Mouse (Mus musculus): Measurements from ENCODE around the gene Zer1. TPM values are rescaled to one million over a fixed set of nuclear protein-coding genes. Genes with fewer than 3 reads are reported as not detected.
A peak's percentile ranks its signal among the peaks of the same experiment; 100 is the strongest.
"Not testable (repeated sequence)": the region's sequence is repeated elsewhere in the genome, so short reads cannot be mapped to it uniquely, and the experiment has no call there.

Gene Zer1
- polyA plus RNA-seq, 1 experiment from 2014 or later: 12.0 TPM

GRCm38 (mm10) chr2:30063791-30064190 is 60.6 kb downstream of the Zer1 start:
- peak overlapping the region; percentile 62 for H3K4me3 ChIP-seq (replicated peaks)
- peak overlapping the region; percentile 85 for H3K4me2 ChIP-seq
- peak overlapping the region; percentile 81 for H3K9ac ChIP-seq (replicated peaks)
- H3K9me3 ChIP-seq: no peaks in the 10 kb centered on the region
- 0 out of 2 replicates have a peak overlapping the region, but pooled peaks have one; percentile 5 for H3K27ac ChIP-seq
- H3K4me1 ChIP-seq (replicated peaks): peaks cover 43% of the 10 kb centered on the region
- 18% methylated on average over 2 of the region's 3 CpGs for WGBS
- peaks cover 10% of the 10 kb centered on the region for H3K36me3 ChIP-seq
- no peak for ATAC-seq (ENCODE audit: insufficient number of reproducible peaks, insufficient read depth, low FRiP score, low TSS enrichment, low read depth)
- H3K27me3 ChIP-seq: no peaks in the 10 kb centered on the region

GRCm38 (mm10) chr2:30063235-30063634 is 61.1 kb downstream of the Zer1 start:
- Histone ChIP-seq H3K9ac (replicated peaks) (peak overlapping the region; percentile 81), H3K4me3 (replicated peaks) (peak overlapping the region; percentile 62), H3K9me3 (no peaks in the 10 kb centered on the region), H3K36me3 (peaks cover 4% of the 10 kb centered on the region), H3K4me2 (peak overlapping the region; percentile 85), H3K27me3 (no peaks in the 10 kb centered on the region), H3K27ac (peak overlapping the region; percentile 96), H3K4me1 (replicated peaks) (peaks cover 38% of the 10 kb centered on the region)
- 5% methylated on average over 8 of the region's 8 CpGs for WGBS
- ATAC-seq (ENCODE audit: insufficient number of reproducible peaks, insufficient read depth, low FRiP score, low TSS enrichment, low read depth): no peak

GRCm38 (mm10) chr2:30062249-30063093 is 61.9 kb downstream of the Zer1 start:
- under 1% methylated on average over 40 of the region's 40 CpGs for WGBS
- Histone ChIP-seq H3K36me3 (no peaks in the 10 kb centered on the region), H3K9me3 (no peaks in the 10 kb centered on the region), H3K27me3 (no peaks in the 10 kb centered on the region), H3K4me2 (peak overlapping the region; percentile 85), H3K27ac (peak overlapping the region; percentile 96), H3K9ac (replicated peaks) (peak overlapping the region; percentile 81), H3K4me3 (replicated peaks) (peak overlapping the region; percentile 62), H3K4me1 (replicated peaks) (peaks cover 33% of the 10 kb centered on the region)
- ATAC-seq (ENCODE audit: insufficient number of reproducible peaks, insufficient read depth, low FRiP score, low TSS enrichment, low read depth): no peak; the same call in 1 of the 2 replicates

GRCm38 (mm10) chr2:30061215-30062166 is 62.9 kb downstream of the Zer1 start:
- 0 out of 2 replicates have a peak, but pooled peaks have one; percentile 13 for ATAC-seq (ENCODE audit: insufficient number of reproducible peaks, insufficient read depth, low FRiP score, low TSS enrichment, low read depth)
- WGBS: 8% methylated on average over 37 of the region's 37 CpGs
- H3K4me3 ChIP-seq (replicated peaks): peak overlapping the region; percentile 62

GRCm38 (mm10) chr2:30058418-30058817 is 66.0 kb downstream of the Zer1 start:
- H3K27ac ChIP-seq: no peak overlapping the region
- H3K4me1 ChIP-seq (replicated peaks): peaks cover 17% of the 10 kb centered on the region
- H3K27me3 ChIP-seq: no peaks in the 10 kb centered on the region
- no peak overlapping the region for H3K4me2 ChIP-seq
- H3K4me3 ChIP-seq (replicated peaks): no peak overlapping the region
- no peaks in the 10 kb centered on the region for H3K9me3 ChIP-seq
- no peak overlapping the region for H3K9ac ChIP-seq (replicated peaks)
- 57% methylated on average over 5 of the region's 5 CpGs for WGBS
- no peaks in the 10 kb centered on the region for H3K36me3 ChIP-seq
- no peak for ATAC-seq (ENCODE audit: insufficient number of reproducible peaks, insufficient read depth, low FRiP score, low TSS enrichment, low read depth)

More at GRCm38 (mm10) chr2:30061215-30062166, 62.9 kb downstream of the Zer1 start:
- H3K27ac ChIP-seq: peak overlapping the region; percentile 96
- H3K9me3 ChIP-seq: no peaks in the 10 kb centered on the region
- H3K36me3 ChIP-seq: no peaks in the 10 kb centered on the region
- H3K27me3 ChIP-seq: no peaks in the 10 kb centered on the region
- H3K4me2 ChIP-seq: peak overlapping the region; percentile 85
- H3K9ac ChIP-seq (replicated peaks): peak overlapping the region; percentile 81
- H3K4me1 ChIP-seq (replicated peaks): peaks cover 39% of the 10 kb centered on the region

GRCm38 (mm10) chr2:30057223-30057904 is 67.0 kb downstream of the Zer1 start, which contains the start of gene Set:
Gene Set, plus strand, starts transcription at chr2:30057378.
- no peaks in the 10 kb centered on the region for H3K9me3 ChIP-seq
- H3K4me2 ChIP-seq: no peak within 1 kb of the TSS
- WGBS: 39% methylated on average over 12 of the region's 12 CpGs
- peaks cover 13% of the 10 kb centered on the region; the same call in 1 of the 2 replicates for H3K4me1 ChIP-seq (replicated peaks)
- ATAC-seq (ENCODE audit: insufficient number of reproducible peaks, insufficient read depth, low FRiP score, low TSS enrichment, low read depth): no peak
- H3K9ac ChIP-seq (replicated peaks): no peak within 1 kb of the TSS
- no peaks in the 10 kb centered on the region for H3K27me3 ChIP-seq
- no peak within 1 kb of the TSS for H3K27ac ChIP-seq
- H3K36me3 ChIP-seq: no peaks in the 10 kb centered on the region
- H3K4me3 ChIP-seq (replicated peaks): no peak within 1 kb of the TSS

- Histone ChIP-seq H3K9me3 (no peaks in the 10 kb centered on the region), H3K36me3 (no peaks in the 10 kb centered on the region), H3K9ac (replicated peaks) (no peak overlapping the region), H3K27ac (no peak overlapping the region), H3K4me3 (replicated peaks) (no peak overlapping the region), H3K27me3 (no peaks in the 10 kb centered on the region), H3K4me2 (no peak overlapping the region), H3K4me1 (replicated peaks) (peaks cover 13% of the 10 kb centered on the region; the same call in 1 of the 2 replicates)
- ATAC-seq (ENCODE audit: insufficient number of reproducible peaks, insufficient read depth, low FRiP score, low TSS enrichment, low read depth): no peak
- 91% methylated on average over 3 of the region's 3 CpGs for WGBS
Measured at GRCm38 (mm10) chr2:30056736-30057135, 67.6 kb downstream of the Zer1 start.

GRCm38 (mm10) chr2:30055310-30055709 is 69.1 kb downstream of the Zer1 start:
- 95% methylated on average over 3 of the region's 3 CpGs for WGBS
- not testable (repeated sequence) for H3K27me3 ChIP-seq; H3K27ac ChIP-seq; H3K9me3 ChIP-seq; H3K9ac ChIP-seq (replicated peaks); H3K4me1 ChIP-seq (replicated peaks); H3K36me3 ChIP-seq; H3K4me2 ChIP-seq; ATAC-seq (ENCODE audit: insufficient number of reproducible peaks, insufficient read depth, low FRiP score, low TSS enrichment, low read depth); H3K4me3 ChIP-seq (replicated peaks)

- no peak overlapping the region for H3K27ac ChIP-seq
- H3K4me3 ChIP-seq (replicated peaks): no peak overlapping the region
- 53% methylated on average over 6 of the region's 6 CpGs for WGBS
- ATAC-seq (ENCODE audit: insufficient number of reproducible peaks, insufficient read depth, low FRiP score, low TSS enrichment, low read depth): no peak
- H3K4me1 ChIP-seq (replicated peaks): peaks cover 10% of the 10 kb centered on the region; the same call in 1 of the 2 replicates
- no peak overlapping the region for H3K4me2 ChIP-seq
- H3K9ac ChIP-seq (replicated peaks): no peak overlapping the region
- no peaks in the 10 kb centered on the region for H3K9me3 ChIP-seq
- H3K36me3 ChIP-seq: no peaks in the 10 kb centered on the region
- H3K27me3 ChIP-seq: no peaks in the 10 kb centered on the region
Measured at GRCm38 (mm10) chr2:30051992-30052761, 72.2 kb downstream of the Zer1 start.

- no peaks in the 10 kb centered on the region for H3K9me3 ChIP-seq
- H3K9ac ChIP-seq (replicated peaks): no peak overlapping the region; the same call in 1 of the 2 replicates
- ATAC-seq (ENCODE audit: insufficient number of reproducible peaks, insufficient read depth, low FRiP score, low TSS enrichment, low read depth): no peak
- H3K4me2 ChIP-seq: no peak overlapping the region
- H3K27ac ChIP-seq: no peak overlapping the region
- H3K4me3 ChIP-seq (replicated peaks): no peak overlapping the region
- H3K4me1 ChIP-seq (replicated peaks): peaks cover 7% of the 10 kb centered on the region; the same call in 1 of the 2 replicates
- 84% methylated on average over 3 of the region's 3 CpGs for WGBS
- H3K27me3 ChIP-seq: no peaks in the 10 kb centered on the region
- H3K36me3 ChIP-seq: peaks cover 13% of the 10 kb centered on the region
Measured at GRCm38 (mm10) chr2:30049831-30050230, 74.6 kb downstream of the Zer1 start.

All from limb, embryonic 12.5 days (tissue).